Mouse (Mus musculus) embryonic facial prominence, embryonic 14.5 days (tissue): ENCODE measurements around the gene Flnb. TPM values are rescaled to one million over a fixed set of nuclear protein-coding genes. Genes with fewer than 3 reads are reported as not detected.

Source experiments
- ATAC-seq: fragments of 200-750 bp; cut with Nextera tagmentation; 2 replicates; pipeline ENCODE4 v1.8.0; 2017; ENCODE audit warnings: low read depth, moderate number of reproducible peaks, moderate TSS enrichment
- DNase-seq: peaks from one replicate; pipeline ENCODE4 v3.0.0-alpha.2; 2015; ENCODE audit warnings: low spot score
- H3K27ac ChIP-seq: fragments of 300-500 bp; sonication (generic); replicated peaks from 2 replicates; pipeline ENCODE4 v1.5.1; 2014; ENCODE audit warnings: low read depth, mild to moderate bottlenecking, low read length, moderate library complexity
- H3K27me3 ChIP-seq: fragments of 300-500 bp; sonication (generic); replicated peaks from 2 replicates; pipeline ENCODE4 v1.6.1; 2014; ENCODE audit warnings: low read length; ENCODE audit not compliant: control insufficient read depth, insufficient read depth
- H3K36me3 ChIP-seq: fragments of 300-500 bp; sonication (generic); 2 replicates; pipeline ENCODE4 v1.6.1; 2014; ENCODE audit warnings: low read length, mixed read lengths; ENCODE audit not compliant: control insufficient read depth, insufficient read depth
- H3K4me1 ChIP-seq: fragments of 300-500 bp; sonication (generic); 2 replicates; pipeline ENCODE4 v1.6.1; 2014; ENCODE audit warnings: antibody characterized with exemption, low read length; ENCODE audit not compliant: control insufficient read depth, insufficient read depth
- H3K4me2 ChIP-seq: fragments of 300-500 bp; sonication (generic); 2 replicates; pipeline ENCODE4 v1.6.1; 2014; ENCODE audit warnings: low read depth, mild to moderate bottlenecking, low read length, moderate library complexity, mixed read lengths
- H3K4me3 ChIP-seq: fragments of 300-500 bp; sonication (generic); 2 replicates; pipeline ENCODE4 v1.5.1; 2014; ENCODE audit warnings: low read depth, mild to moderate bottlenecking, low read length
- H3K9ac ChIP-seq: fragments of 300-500 bp; sonication (generic); 2 replicates; pipeline ENCODE4 v1.6.1; 2014; ENCODE audit warnings: low read depth, mild to moderate bottlenecking, low read length, moderate library complexity, mixed read lengths
- H3K9me3 ChIP-seq: fragments of 300-500 bp; sonication (generic); 2 replicates; pipeline ENCODE4 v1.6.1; 2016; ENCODE audit warnings: low read length; ENCODE audit not compliant: control insufficient read depth
- WGBS: fragments of 180-500 bp; shearing (Covaris S2); extraction: QIAGEN DNeasy Blood & Tissue Kit; methylation state at CpG from one replicate; pipeline ENCODE4 v1.1.7; 2014; 5-methylcytosine and 5-hydroxymethylcytosine counted together
- polyA plus RNA-seq: library from polyadenylated mRNA; unstranded; fragments of >200 nt; fragmentation: Nextera tagmentation; extraction: Ambion mirVana; gene quantifications from 2 replicates; pipeline ENCODE4 v1.2.1, GENCODE M21; 2014

Gene Flnb
- polyA plus RNA-seq, 1 experiment from 2014 or later: 26.7 TPM

DNA sequence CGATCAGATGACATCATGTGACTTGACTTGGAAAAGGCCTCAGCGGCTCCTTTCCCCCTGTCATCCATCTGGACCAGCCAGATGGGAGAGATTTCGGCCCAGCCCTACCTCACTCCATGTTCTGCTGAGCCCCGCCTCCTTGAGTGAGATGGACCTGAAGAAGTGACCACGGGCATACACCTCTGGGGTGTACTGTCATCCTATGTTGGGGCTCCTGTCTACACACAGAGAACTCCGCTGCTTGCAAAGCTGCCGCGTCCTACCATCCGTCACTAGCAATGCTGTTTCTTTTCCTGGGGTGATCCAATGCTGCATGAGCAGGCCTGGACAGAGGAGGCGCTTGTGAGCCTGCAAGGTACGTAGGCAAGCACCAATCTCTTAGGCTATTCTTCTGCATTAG, 142.9 kb downstream of the Flnb start:
- no peaks in the 10 kb centered on the region for H3K4me1 ChIP-seq
- no peaks in the 10 kb centered on the region for H3K9me3 ChIP-seq
- H3K27me3 ChIP-seq: no peaks in the 10 kb centered on the region
- peak; percentile 38 for DNase-seq
- no peak overlapping the region for H3K4me3 ChIP-seq
- H3K9ac ChIP-seq: no peak overlapping the region
- H3K4me2 ChIP-seq: no peak overlapping the region
- no peak overlapping the region for H3K27ac ChIP-seq
- H3K36me3 ChIP-seq: no peaks in the 10 kb centered on the region
- no peak for ATAC-seq
- WGBS: 49% methylated on average over 11 of the region's 11 CpGs

DNA sequence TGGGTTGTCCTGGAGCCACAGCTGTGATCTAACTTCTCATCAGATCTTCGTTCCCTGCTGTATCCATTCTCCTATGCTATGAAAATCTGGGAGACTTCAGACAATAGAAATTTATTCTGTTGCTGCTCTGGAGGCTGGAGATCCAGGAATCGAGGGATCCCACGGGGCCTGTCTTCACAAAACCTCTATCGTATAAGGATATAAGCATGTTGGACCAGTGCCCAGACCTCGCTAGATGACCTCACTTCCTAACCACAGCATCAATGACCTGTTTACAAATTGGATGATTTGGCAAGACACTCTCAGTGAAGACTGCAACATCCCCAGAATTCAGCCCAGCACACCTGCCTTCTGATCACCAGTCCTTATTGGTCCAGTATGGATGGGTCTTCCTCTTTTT, 144.0 kb downstream of the Flnb start:
- no peak for ATAC-seq
- Histone ChIP-seq H3K36me3 (no peaks in the 10 kb centered on the region), H3K27ac (no peak overlapping the region), H3K4me1 (no peaks in the 10 kb centered on the region), H3K4me3 (no peak overlapping the region), H3K9ac (no peak overlapping the region), H3K27me3 (no peaks in the 10 kb centered on the region), H3K9me3 (no peaks in the 10 kb centered on the region), H3K4me2 (no peak overlapping the region)
- peak; percentile 71 for DNase-seq
- 48% methylated on average over 5 of the region's 5 CpGs for WGBS

DNA sequence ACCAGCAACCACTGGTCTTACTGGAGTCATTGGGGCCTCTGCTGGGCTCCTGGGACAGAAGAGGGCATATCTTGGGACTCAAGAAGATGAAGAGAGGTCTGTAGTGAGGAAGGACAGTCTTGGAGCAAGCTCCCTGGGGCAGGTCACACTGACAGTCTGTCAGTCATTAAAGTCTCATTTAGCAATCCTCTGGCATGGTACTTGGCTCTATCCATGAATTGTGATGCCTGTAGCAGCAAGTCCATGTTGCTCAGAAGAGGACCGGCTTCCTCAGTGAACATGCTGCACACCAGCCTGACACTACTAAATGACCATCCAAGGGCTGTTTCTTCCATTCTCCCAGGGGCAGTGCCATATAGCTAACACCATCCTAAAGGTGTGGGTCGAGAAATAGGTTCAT, 144.9 kb downstream of the Flnb start:
- WGBS: 80% methylated on average over 2 of the region's 2 CpGs

DNA sequence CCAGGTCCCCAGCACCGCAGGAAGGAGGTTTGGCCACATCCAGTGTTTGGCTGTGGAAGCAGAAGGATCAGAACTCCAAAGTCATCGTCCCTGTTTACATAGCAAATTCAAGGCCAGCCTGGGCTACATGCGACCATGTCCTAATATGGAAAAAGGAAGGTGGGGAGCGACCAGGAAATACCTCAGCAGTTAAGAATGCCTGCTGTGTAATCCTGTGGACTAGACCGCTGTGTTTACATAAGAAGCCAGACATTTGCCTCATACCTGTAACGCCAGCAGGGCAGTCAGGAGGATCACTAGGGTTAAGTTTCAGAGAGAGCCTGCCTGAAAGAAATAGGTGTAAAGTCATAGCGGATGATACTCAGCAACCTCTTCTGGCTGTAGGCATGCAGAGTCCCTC, 145.4 kb downstream of the Flnb start:
- Histone ChIP-seq H3K4me1 (no peaks in the 10 kb centered on the region), H3K4me2 (no peak overlapping the region), H3K4me3 (no peak overlapping the region), H3K9ac (no peak overlapping the region), H3K36me3 (no peaks in the 10 kb centered on the region), H3K27ac (no peak overlapping the region), H3K27me3 (no peaks in the 10 kb centered on the region), H3K9me3 (no peaks in the 10 kb centered on the region)
- no peak for DNase-seq
- no peak for ATAC-seq
- 53% methylated on average over 7 of the region's 7 CpGs for WGBS

More for the DNA sequence above, 144.9 kb downstream of the Flnb start:
- no peaks in the 10 kb centered on the region for H3K36me3 ChIP-seq
- H3K4me3 ChIP-seq: no peak overlapping the region
- H3K27ac ChIP-seq: no peak overlapping the region
- no peaks in the 10 kb centered on the region for H3K27me3 ChIP-seq
- no peak overlapping the region for H3K9ac ChIP-seq
- H3K9me3 ChIP-seq: no peaks in the 10 kb centered on the region
- no peak for DNase-seq
- no peaks in the 10 kb centered on the region for H3K4me1 ChIP-seq
- H3K4me2 ChIP-seq: no peak overlapping the region
- no peak for ATAC-seq

DNA sequence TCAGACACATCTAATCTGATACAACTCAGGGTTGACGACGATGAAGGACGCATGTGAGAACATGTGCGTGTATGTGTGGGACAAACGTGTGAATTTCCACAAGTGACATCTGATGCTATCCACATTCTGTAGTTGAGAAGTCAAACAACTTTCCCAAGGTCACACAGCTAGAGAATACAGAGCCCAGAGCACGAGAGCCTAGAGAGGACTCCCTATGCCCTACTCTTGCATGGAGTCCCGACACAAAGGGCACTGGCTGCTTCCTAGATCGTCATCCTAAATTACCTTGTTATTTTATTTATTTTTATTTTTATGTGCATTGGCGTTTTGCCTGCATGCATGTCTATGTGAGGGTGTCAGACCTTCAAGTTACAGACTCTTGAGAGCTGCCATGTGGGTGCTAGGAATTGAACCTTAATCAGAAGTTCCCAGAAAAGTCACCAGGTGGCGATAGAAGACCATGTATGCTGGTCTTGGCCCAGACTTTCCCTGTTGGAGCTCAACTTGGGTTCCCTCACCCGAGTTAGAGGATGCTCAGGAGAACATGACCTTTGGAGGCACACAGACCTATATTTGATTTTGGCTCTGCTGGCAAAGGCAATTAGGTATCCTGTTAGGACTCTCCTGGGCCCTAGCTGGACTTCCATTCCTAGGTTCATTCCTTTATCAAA, 146.6 kb downstream of the Flnb start:
- no peak for ATAC-seq
- DNase-seq: peak; percentile 85
- H3K27me3 ChIP-seq: no peaks in the 10 kb centered on the region
- no peaks in the 10 kb centered on the region for H3K4me1 ChIP-seq
- no peaks in the 10 kb centered on the region for H3K9me3 ChIP-seq
- H3K9ac ChIP-seq: no peak overlapping the region
- WGBS: 52% methylated on average over 11 of the region's 11 CpGs
- H3K36me3 ChIP-seq: no peaks in the 10 kb centered on the region
- H3K27ac ChIP-seq: no peak overlapping the region
- no peak overlapping the region for H3K4me3 ChIP-seq
- H3K4me2 ChIP-seq: no peak overlapping the region

DNA sequence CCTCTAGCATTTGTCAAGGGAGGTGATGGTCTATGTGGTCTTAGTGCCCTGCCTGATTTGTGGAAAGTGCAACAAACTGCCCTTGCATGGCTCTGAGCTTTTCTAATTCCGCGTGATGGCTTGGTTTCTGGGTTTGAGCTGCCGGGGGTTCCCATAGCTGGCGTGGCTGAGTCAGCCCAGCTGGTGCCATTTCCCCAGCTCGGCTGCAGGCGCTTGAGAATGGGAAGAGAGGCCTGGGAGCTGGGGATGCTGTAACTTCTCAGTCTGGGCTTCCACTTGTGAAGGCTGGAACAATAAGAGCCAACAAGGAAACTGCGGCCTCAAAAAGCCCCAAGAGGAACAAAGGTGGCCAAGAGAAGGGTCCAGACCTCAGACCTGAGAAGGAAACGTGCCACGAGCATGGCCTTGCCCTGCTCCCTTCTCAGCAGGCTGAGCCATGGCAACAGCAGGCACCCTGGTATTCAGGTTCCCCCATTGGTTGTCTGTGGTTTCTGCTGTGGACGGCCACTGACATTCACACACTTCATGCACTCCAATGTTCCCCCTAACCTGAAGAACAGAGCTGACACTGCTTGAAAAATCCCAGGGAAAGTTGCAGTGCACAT, 154.2 kb downstream of the Flnb start:
- H3K9me3 ChIP-seq: no peaks in the 10 kb centered on the region
- no peaks in the 10 kb centered on the region for H3K27me3 ChIP-seq
- no peaks in the 10 kb centered on the region for H3K4me1 ChIP-seq
- DNase-seq (no peak), ATAC-seq (no peak)
- 61% methylated on average over 10 of the region's 10 CpGs for WGBS
- H3K27ac ChIP-seq: no peak overlapping the region
- no peak overlapping the region for H3K4me3 ChIP-seq
- H3K9ac ChIP-seq: no peak overlapping the region
- H3K36me3 ChIP-seq: no peaks in the 10 kb centered on the region
- no peak overlapping the region for H3K4me2 ChIP-seq

DNA sequence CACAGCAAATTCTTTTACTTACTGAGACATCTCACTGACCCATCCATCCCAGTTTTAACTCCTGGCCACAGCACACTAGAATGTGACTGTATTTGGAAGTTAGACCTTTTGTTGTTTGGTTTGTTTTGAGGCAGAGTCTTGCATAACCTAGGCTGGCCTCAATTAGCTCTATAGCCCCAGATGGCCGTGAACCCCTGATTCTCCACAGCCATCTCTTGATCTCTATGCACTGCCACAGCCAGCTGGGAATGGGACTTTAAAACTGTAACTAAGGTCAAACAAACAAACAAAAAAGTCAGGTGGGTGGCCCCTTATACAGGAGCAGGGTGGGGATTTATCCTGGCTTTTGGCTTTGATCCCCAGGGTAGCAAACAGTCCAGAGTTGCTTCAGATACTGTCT, 156.9 kb downstream of the Flnb start:
- Histone ChIP-seq H3K27ac (no peak overlapping the region), H3K4me3 (no peak overlapping the region), H3K36me3 (no peaks in the 10 kb centered on the region), H3K4me1 (no peaks in the 10 kb centered on the region), H3K9me3 (no peaks in the 10 kb centered on the region), H3K9ac (no peak overlapping the region), H3K27me3 (no peaks in the 10 kb centered on the region), H3K4me2 (no peak overlapping the region)
- ATAC-seq (no peak), DNase-seq (no peak)
- WGBS: 95% methylated on average over 1 of the region's 1 CpGs

DNA sequence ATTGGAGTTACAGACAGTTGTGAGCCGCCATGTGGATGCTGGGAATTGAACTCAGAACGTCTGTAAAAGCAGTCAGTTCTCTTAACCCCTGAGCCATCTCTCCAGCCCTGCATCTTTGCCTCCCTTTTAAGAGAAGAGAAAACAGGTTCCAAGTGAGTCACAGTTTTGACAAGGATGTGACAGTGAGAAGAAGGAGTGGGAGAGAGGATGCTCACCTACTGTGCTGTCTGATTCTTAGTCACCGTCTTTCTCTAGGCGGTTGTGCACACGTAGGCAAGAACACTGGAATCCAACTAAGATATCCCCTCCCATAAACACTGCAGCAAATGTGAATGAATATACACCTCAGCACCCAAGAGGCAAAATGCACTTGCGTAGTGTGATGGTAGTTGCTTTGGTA, 157.4 kb downstream of the Flnb start:
- Histone ChIP-seq H3K9me3 (no peaks in the 10 kb centered on the region), H3K9ac (no peak overlapping the region), H3K4me1 (no peaks in the 10 kb centered on the region), H3K27ac (no peak overlapping the region), H3K27me3 (no peaks in the 10 kb centered on the region), H3K4me2 (no peak overlapping the region), H3K36me3 (no peaks in the 10 kb centered on the region), H3K4me3 (no peak overlapping the region)
- DNase-seq: no peak
- no peak for ATAC-seq
- WGBS: 81% methylated on average over 6 of the region's 6 CpGs

DNA sequence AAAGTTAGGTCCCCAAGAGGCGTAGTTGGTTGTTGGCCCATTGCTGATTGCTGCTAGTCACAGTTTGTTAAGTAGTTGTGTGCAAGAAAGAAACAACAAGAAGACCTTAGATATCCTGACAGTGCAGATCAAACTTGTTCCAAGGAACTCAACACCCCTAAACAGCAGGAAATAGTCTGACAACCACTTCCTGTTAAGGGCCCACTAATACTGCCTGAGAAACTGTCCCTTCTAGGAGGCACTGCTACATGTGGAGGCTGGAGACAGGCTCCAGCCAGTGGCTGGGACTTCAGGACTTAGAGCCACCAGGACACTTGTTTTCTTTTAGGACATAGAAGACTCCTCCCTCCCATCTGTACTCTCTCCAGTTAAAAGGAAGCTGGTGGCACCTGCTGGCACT, 159.7 kb downstream of the Flnb start:
- DNase-seq (no peak), ATAC-seq (no peak)
- Histone ChIP-seq H3K36me3 (no peaks in the 10 kb centered on the region), H3K4me2 (no peak overlapping the region), H3K4me1 (no peaks in the 10 kb centered on the region), H3K27ac (no peak overlapping the region), H3K27me3 (no peaks in the 10 kb centered on the region), H3K9ac (no peak overlapping the region), H3K4me3 (no peak overlapping the region), H3K9me3 (no peaks in the 10 kb centered on the region)
- 85% methylated on average over 1 of the region's 1 CpGs for WGBS
